Mouse (Mus musculus): ENCODE measurements around the gene Gm6164. TPM values are rescaled to one million over a fixed set of nuclear protein-coding genes. Genes with fewer than 3 reads are reported as not detected.
"Not testable (repeated sequence)": the region's sequence is repeated elsewhere in the genome, so short reads cannot be mapped to it uniquely, and the experiment has no call there.

Gene Gm6164
- not detected for polyA plus RNA-seq (2017; shearing (Covaris generic))

DNA sequence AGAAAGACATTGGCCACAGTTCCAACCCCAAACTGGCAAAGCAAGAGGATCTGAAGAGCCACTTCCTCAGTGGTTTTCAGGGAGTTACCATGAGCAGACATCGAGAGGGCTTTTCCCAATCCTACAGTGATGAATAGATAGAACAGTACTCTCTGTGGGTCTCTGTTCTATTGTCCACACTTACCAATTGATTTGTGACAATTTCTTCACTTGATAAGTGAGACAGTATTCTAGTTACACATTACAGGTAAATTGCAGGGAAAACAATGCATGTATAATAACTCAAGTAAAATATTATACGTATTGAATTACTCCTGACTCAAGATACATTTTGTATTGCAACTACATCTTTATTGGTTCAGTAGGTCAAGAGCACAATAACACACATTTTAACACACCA lies at the start of gene Gm6164:
Gene Gm6164 (minus strand): TSS at position 101 of the 400 bp plus-strand sequence.
- not testable (repeated sequence) for ATAC-seq

DNA sequence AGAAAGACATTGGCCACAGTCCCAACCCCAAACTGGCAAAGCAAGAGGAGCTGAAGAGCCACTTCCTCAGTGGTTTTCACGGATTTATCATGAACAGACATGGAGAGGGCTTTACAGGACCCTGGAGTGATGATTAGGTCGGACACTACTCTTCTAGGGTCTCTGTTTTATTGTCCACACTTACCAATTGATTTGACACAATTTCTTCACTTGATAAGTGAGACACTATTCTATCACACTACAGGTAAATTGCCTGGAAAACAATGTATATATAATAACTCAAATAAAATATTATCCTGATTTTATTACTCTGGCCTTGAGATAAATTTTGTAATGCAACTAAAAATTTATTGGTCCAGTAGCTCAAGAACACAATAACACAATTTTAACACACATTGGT lies 28.3 kb upstream of the Gm6164 start, which contains the start of gene Gm4498:
Gene Gm4498 (minus strand): TSS at position 101 of the 400 bp plus-strand sequence.
- ATAC-seq = not testable (repeated sequence)

DNA sequence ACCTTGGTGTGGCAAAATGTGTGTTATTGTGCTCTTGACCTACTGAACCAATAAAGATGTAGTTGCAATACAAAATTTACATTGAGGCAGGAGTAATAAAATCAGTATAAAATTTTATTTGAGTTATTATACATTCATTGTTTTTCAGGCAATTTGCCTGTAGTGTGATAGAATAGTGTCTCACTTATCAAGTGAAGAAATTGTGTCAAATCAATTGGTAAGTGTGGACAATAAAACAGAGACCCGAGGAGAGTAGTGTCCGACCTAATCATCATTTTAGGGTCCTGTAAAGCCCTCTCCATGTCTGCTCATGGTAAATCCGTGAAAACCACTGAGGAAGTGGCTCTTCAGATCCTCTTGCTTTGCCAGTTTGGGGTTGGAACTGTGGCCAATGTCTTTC lies 12.0 kb downstream of the Gm6164 start, which contains the start of gene Vmn1r95:
Gene Vmn1r95 (plus strand): TSS at position 301 of the 400 bp plus-strand sequence.
- not testable (repeated sequence) for ATAC-seq

DNA sequence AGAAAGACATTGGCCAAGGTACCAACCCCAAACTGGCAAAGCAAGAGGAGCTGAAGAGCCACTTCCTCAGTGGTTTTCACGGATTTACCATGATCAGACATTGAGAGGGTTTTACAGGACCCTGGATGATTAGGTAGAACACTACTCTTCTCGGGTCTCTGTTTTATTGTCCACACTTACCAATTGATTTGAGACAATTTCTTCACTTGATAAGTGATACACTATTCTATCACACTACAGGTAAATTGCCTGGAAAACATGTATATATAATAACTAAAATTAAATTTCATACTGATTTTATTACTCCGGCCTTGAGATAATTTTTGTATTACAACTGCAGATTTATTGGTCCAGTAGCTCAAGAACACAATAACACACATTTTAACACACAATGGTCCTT lies 37.1 kb downstream of the Gm6164 start, which contains the start of gene Vmn1r94:
Gene Vmn1r94 (minus strand): TSS at position 101 of the 400 bp plus-strand sequence.
- ATAC-seq = not testable (repeated sequence)

Other genes starting within 250 kb of the Gm6164 start
- not detected for gene Ceacam20, start 240.2 kb downstream of the Gm6164 start, polyA plus RNA-seq (2017; shearing (Covaris generic))
- gene Nlrp9b, start 214.1 kb downstream of the Gm6164 start, polyA plus RNA-seq (2017; shearing (Covaris generic)) = not detected
- under 1 TPM in 1 of 2 experiments, not detected in 1; 0.24 TPM for gene Vmn1r91, start 105.9 kb downstream of the Gm6164 start, polyA plus RNA-seq (2017; shearing (Covaris generic))
- not detected for gene Gm16442, start 83.0 kb downstream of the Gm6164 start, polyA plus RNA-seq (2017; shearing (Covaris generic))
- gene Vmn1r93, start 66.5 kb downstream of the Gm6164 start, polyA plus RNA-seq (2017; shearing (Covaris generic)) = not detected
- not detected for gene Vmn1r94, start 37.2 kb downstream of the Gm6164 start, polyA plus RNA-seq (2017; shearing (Covaris generic))
- gene Vmn1r95, start 11.9 kb downstream of the Gm6164 start, polyA plus RNA-seq (2017; shearing (Covaris generic)) = not detected
- gene Gm4498, start 28.2 kb upstream of the Gm6164 start, polyA plus RNA-seq (2017; shearing (Covaris generic)) = not detected
- not detected for gene Gm5890, start 57.2 kb upstream of the Gm6164 start, polyA plus RNA-seq (2017; shearing (Covaris generic))
- not detected for gene Gm4133, start 128.5 kb upstream of the Gm6164 start, polyA plus RNA-seq (2017; shearing (Covaris generic))
- not detected for gene Gm5728, start 169.8 kb upstream of the Gm6164 start, polyA plus RNA-seq (2017; shearing (Covaris generic))
- not detected for gene Vmn1r100, start 212.3 kb upstream of the Gm6164 start, polyA plus RNA-seq (2017; shearing (Covaris generic))
- gene Vmn1r101, start 237.0 kb upstream of the Gm6164 start, polyA plus RNA-seq (2017; shearing (Covaris generic)) = not detected

All from activated CD4-positive, CD25-positive, alpha-beta regulatory T cell, adult 4 months (primary cell).